Mouse (Mus musculus): ENCODE results near the gene Rbpjl. TPM values are rescaled to one million over a fixed set of nuclear protein-coding genes. Genes with fewer than 3 reads are reported as not detected.

The Rbpjl gene
- polyA plus RNA-seq, 1 experiment from 2014 or later = not detected

- H3K27me3 ChIP-seq (ENCODE audit: low read depth, poor library complexity, severe bottlenecking) = peaks cover 4% of the 10 kb centered on the region
- peaks cover 26% of the 10 kb centered on the region for H3K4me1 ChIP-seq
- H3K4me3 ChIP-seq = no peak overlapping the region
- no peak for DNase-seq (ENCODE audit: low spot score)
- H3K27ac ChIP-seq (replicated peaks) = peak overlapping the region; percentile 79
- 94% methylated on average over 1 of the region's 1 CpGs for WGBS
- H3K36me3 ChIP-seq = no peaks in the 10 kb centered on the region
- no peaks in the 10 kb centered on the region for H3K9me3 ChIP-seq (replicated peaks)
These were observed 53.5 kb downstream of the Rbpjl start for GRCm38 (mm10) chr2:164456413-164456812.

GRCm38 (mm10) chr2:164456864-164457300 is 53.9 kb downstream of the Rbpjl start, which contains the start of gene Sys1:
Gene Sys1 (plus strand): TSS chr2:164456964.
- Histone ChIP-seq H3K9me3 (replicated peaks) (no peaks in the 10 kb centered on the region), H3K4me1 (peaks cover 30% of the 10 kb centered on the region), H3K27me3 (ENCODE audit: low read depth, poor library complexity, severe bottlenecking) (peaks cover 1% of the 10 kb centered on the region), H3K36me3 (no peaks in the 10 kb centered on the region), H3K27ac (replicated peaks) (peak within 1 kb of the TSS; percentile 79), H3K4me3 (peak within 1 kb of the TSS; percentile 28)
- DNase-seq (ENCODE audit: low spot score) = no peak
- WGBS = 2% methylated on average over 7 of the region's 7 CpGs

GRCm38 (mm10) chr2:164457942-164458341 is 55.0 kb downstream of the Rbpjl start:
- H3K4me3 ChIP-seq = no peak overlapping the region
- H3K4me1 ChIP-seq = peaks cover 38% of the 10 kb centered on the region
- DNase-seq (ENCODE audit: low spot score) = no peak
- no peaks in the 10 kb centered on the region; the same call in 1 of the 2 replicates for H3K27me3 ChIP-seq (ENCODE audit: low read depth, poor library complexity, severe bottlenecking)
- H3K36me3 ChIP-seq = peaks cover under 1% of the 10 kb centered on the region; the same call in 1 of the 2 replicates
- peak overlapping the region; percentile 79 for H3K27ac ChIP-seq (replicated peaks)
- WGBS = 77% methylated on average over 7 of the region's 7 CpGs
- H3K9me3 ChIP-seq (replicated peaks) = no peaks in the 10 kb centered on the region

GRCm38 (mm10) chr2:164458535-164458934 is 55.6 kb downstream of the Rbpjl start:
- no peak for DNase-seq (ENCODE audit: low spot score)
- H3K36me3 ChIP-seq = peaks cover 6% of the 10 kb centered on the region
- no peak overlapping the region for H3K4me3 ChIP-seq
- peaks cover 38% of the 10 kb centered on the region for H3K4me1 ChIP-seq
- H3K27ac ChIP-seq (replicated peaks) = no peak overlapping the region
- no peaks in the 10 kb centered on the region for H3K9me3 ChIP-seq (replicated peaks)
- no peaks in the 10 kb centered on the region for H3K27me3 ChIP-seq (ENCODE audit: low read depth, poor library complexity, severe bottlenecking)
- WGBS = 91% methylated on average over 8 of the region's 8 CpGs

GRCm38 (mm10) chr2:164460745-164461551 is 58.0 kb downstream of the Rbpjl start, which contains the start of gene Gm20458:
Gene Gm20458 (plus strand): TSS chr2:164460967.
- WGBS = under 1% methylated on average over 79 of the region's 79 CpGs
- peak within 1 kb of the TSS; percentile 91 for H3K27ac ChIP-seq (replicated peaks)

More at GRCm38 (mm10) chr2:164460745-164461551, 58.0 kb downstream of the Rbpjl start, which contains the start of gene Gm20458:
- H3K4me1 ChIP-seq = peaks cover 35% of the 10 kb centered on the region
- peaks cover 30% of the 10 kb centered on the region for H3K36me3 ChIP-seq
- H3K9me3 ChIP-seq (replicated peaks) = no peaks in the 10 kb centered on the region
- H3K27me3 ChIP-seq (ENCODE audit: low read depth, poor library complexity, severe bottlenecking) = no peaks in the 10 kb centered on the region
- peak; percentile 97 for DNase-seq (ENCODE audit: low spot score)
- peak within 1 kb of the TSS; percentile 89 for H3K4me3 ChIP-seq

Small RNAs within 50 kb of the gene (microRNA-seq; reads per million reads assigned to microRNA genes)
- not detected for gene Mir7678

Other genes starting within 250 kb of the Rbpjl start
- 0.06 TPM in 1 of 2 replicates, not detected in the other for gene Kcns1, start 232.0 kb upstream of the Rbpjl start, polyA plus RNA-seq (2016; fragmentation: Nextera tagmentation; extraction: Ambion mirVana)
- not detected in 2 replicates for gene Wfdc5, start 220.4 kb upstream of the Rbpjl start, polyA plus RNA-seq (2016; fragmentation: Nextera tagmentation; extraction: Ambion mirVana)
- not detected in 2 replicates for gene Wfdc12, start 212.5 kb upstream of the Rbpjl start, polyA plus RNA-seq (2016; fragmentation: Nextera tagmentation; extraction: Ambion mirVana)
- not detected in 2 replicates for gene Wfdc15a, start 203.0 kb upstream of the Rbpjl start, polyA plus RNA-seq (2016; fragmentation: Nextera tagmentation; extraction: Ambion mirVana)
- gene Wfdc15b, start 181.5 kb upstream of the Rbpjl start, polyA plus RNA-seq (2016; fragmentation: Nextera tagmentation; extraction: Ambion mirVana) = not detected in 2 replicates
- gene Svs2, start 164.7 kb upstream of the Rbpjl start, polyA plus RNA-seq (2016; fragmentation: Nextera tagmentation; extraction: Ambion mirVana) = not detected in 2 replicates
- not detected in 2 replicates for gene Svs3b, start 146.5 kb upstream of the Rbpjl start, polyA plus RNA-seq (2016; fragmentation: Nextera tagmentation; extraction: Ambion mirVana)
- not detected in 2 replicates for gene Svs4, start 124.7 kb upstream of the Rbpjl start, polyA plus RNA-seq (2016; fragmentation: Nextera tagmentation; extraction: Ambion mirVana)
- not detected in 2 replicates for gene Svs3a, start 113.9 kb upstream of the Rbpjl start, polyA plus RNA-seq (2016; fragmentation: Nextera tagmentation; extraction: Ambion mirVana)
- gene Svs6, start 86.4 kb upstream of the Rbpjl start, polyA plus RNA-seq (2016; fragmentation: Nextera tagmentation; extraction: Ambion mirVana) = not detected in 2 replicates
- not detected in 2 replicates for gene Svs5, start 70.4 kb upstream of the Rbpjl start, polyA plus RNA-seq (2016; fragmentation: Nextera tagmentation; extraction: Ambion mirVana)
- gene Slpi, start 14.0 kb upstream of the Rbpjl start, polyA plus RNA-seq (2016; fragmentation: Nextera tagmentation; extraction: Ambion mirVana) = 0.31 TPM in 1 of 2 replicates, not detected in the other
- 0.21 TPM in 1 of 2 replicates, not detected in the other for gene Matn4, start 2.0 kb downstream of the Rbpjl start, polyA plus RNA-seq (2016; fragmentation: Nextera tagmentation; extraction: Ambion mirVana)
- 16.1 and 17.4 TPM in 2 replicates for gene Sdc4, start 40.7 kb downstream of the Rbpjl start, polyA plus RNA-seq (2016; fragmentation: Nextera tagmentation; extraction: Ambion mirVana)
- gene Sys1, start 53.8 kb downstream of the Rbpjl start, polyA plus RNA-seq (2016; fragmentation: Nextera tagmentation; extraction: Ambion mirVana) = 64.8 and 65.9 TPM in 2 replicates
- gene Gm20458, start 57.8 kb downstream of the Rbpjl start, polyA plus RNA-seq (2016; fragmentation: Nextera tagmentation; extraction: Ambion mirVana) = 3.7 and 3.9 TPM in 2 replicates
- not detected in 2 replicates for gene Trp53tg5, start 70.6 kb downstream of the Rbpjl start, polyA plus RNA-seq (2016; fragmentation: Nextera tagmentation; extraction: Ambion mirVana)
- gene Dbndd2, start 83.0 kb downstream of the Rbpjl start, polyA plus RNA-seq (2016; fragmentation: Nextera tagmentation; extraction: Ambion mirVana) = 3.0 and 3.2 TPM in 2 replicates
- gene Pigt, start 94.4 kb downstream of the Rbpjl start, polyA plus RNA-seq (2016; fragmentation: Nextera tagmentation; extraction: Ambion mirVana) = 40.1 and 44.7 TPM in 2 replicates
- 23.1 and 28.3 TPM in 2 replicates for gene Wfdc2, start 159.3 kb downstream of the Rbpjl start, polyA plus RNA-seq (2016; fragmentation: Nextera tagmentation; extraction: Ambion mirVana)
- not detected in 2 replicates for gene Spint3, start 170.3 kb downstream of the Rbpjl start, polyA plus RNA-seq (2016; fragmentation: Nextera tagmentation; extraction: Ambion mirVana)
- gene Wfdc6a, start 182.3 kb downstream of the Rbpjl start, polyA plus RNA-seq (2016; fragmentation: Nextera tagmentation; extraction: Ambion mirVana) = not detected in 2 replicates
- not detected in 2 replicates for gene Eppin, start 190.5 kb downstream of the Rbpjl start, polyA plus RNA-seq (2016; fragmentation: Nextera tagmentation; extraction: Ambion mirVana)
- gene Wfdc6b, start 210.4 kb downstream of the Rbpjl start, polyA plus RNA-seq (2016; fragmentation: Nextera tagmentation; extraction: Ambion mirVana) = not detected in 2 replicates
- not detected in 2 replicates for gene Wfdc8, start 210.5 kb downstream of the Rbpjl start, polyA plus RNA-seq (2016; fragmentation: Nextera tagmentation; extraction: Ambion mirVana)
- gene Wfdc16, start 235.7 kb downstream of the Rbpjl start, polyA plus RNA-seq (2016; fragmentation: Nextera tagmentation; extraction: Ambion mirVana) = not detected in 2 replicates